Mouse (Mus musculus): Measurements from ENCODE around the gene Slc12a3.

DNA sequence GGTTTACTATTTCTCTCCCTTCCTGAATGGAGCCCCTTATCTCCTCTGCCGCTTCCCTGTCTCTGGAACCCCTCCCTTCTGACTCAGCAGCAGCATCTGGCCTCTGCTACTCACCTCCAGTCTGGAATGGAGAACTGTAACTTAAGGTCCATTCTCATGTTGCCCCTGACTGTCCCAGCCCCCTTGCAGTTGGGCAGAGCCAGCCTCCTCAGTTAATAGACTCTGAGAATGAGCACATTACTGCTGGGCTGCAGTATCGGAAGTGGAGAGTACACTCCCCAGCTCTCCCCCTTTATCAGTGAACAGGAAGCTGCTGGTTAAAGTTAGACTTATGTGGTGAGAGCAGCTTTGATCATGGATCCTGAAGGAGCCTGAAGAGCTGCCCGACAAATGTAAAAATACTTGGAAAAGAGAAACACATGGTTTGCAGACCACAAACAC lies 46.6 kb downstream of the Slc12a3 start:
- TF ChIP-seq CTCF (IDR thresholded peaks at IDR 0.05) (no peak), POLR2A (IDR thresholded peaks at IDR 0.05; ENCODE audit: insufficient read depth, low read depth, low read length) (no peak)
